Mouse (Mus musculus) heart, postnatal 14 days (tissue): ENCODE data around the gene Entpd7. TPM values are rescaled to one million over a fixed set of nuclear protein-coding genes. Genes with fewer than 3 reads are reported as not detected.

Source experiments
- DNase-seq, 2 experiments: peaks; one replicate each; pipeline ENCODE4 v3.0.0; 2021 to 2022
- intact Hi-C: fragments of 180-260 bp; cut with DNase I; formaldehyde crosslinking; loops from one replicate; pipeline ENCODE4 v1.15.1; 2025
- total RNA-seq, 2 experiments: library from RNA; stranded (reverse); gene quantifications; 2 replicates each; pipeline ENCODE4 v1.2.3; 2021

Entpd7 gene
- total RNA-seq, 2 experiments from 2014 or later, result 4.6 to 4.8 TPM

DNA sequence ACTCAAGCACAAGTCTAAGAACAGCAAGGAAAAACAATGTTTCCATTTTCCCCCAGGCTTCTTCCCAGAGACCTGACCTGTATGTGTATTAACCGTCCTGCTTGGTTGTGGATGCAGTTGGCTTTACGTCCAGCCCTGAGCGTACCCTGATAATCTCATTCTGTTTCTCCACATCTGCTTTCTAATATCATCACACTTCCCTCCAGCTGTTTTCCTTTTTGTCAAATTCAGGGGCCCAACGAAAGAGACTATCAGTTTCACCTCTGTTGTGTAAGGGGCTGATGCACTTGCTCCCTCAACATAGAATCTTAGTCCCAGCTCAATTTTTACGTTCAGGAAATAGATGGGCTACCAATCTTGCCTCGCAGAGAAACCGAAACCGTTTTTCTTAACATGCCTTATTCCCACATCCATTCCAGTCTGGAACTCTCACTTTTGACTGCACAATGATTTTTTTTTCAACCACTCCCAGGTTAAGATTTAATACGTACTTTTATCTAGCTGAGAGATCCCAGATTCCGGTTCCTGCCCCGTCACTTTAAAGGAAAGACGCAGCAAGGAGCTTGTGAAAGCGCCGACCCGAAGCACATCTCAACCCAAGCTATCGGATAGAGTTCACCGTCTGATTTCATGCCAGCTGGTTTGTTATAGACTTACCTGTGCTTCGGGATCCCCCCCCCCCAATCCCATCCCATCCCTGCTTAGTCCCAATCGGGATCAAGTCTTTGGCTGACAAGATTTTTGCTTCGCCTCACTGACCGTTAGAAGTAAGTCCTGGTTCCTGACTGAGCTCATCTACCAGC lies 15.8 kb upstream of the Entpd7 start:
- no peak for DNase-seq
- intact Hi-C loops, result loop anchor here (2.0 kb wide), 1 partner anchor 15 kb away; the partner anchor contains the start of gene Entpd7

DNA sequence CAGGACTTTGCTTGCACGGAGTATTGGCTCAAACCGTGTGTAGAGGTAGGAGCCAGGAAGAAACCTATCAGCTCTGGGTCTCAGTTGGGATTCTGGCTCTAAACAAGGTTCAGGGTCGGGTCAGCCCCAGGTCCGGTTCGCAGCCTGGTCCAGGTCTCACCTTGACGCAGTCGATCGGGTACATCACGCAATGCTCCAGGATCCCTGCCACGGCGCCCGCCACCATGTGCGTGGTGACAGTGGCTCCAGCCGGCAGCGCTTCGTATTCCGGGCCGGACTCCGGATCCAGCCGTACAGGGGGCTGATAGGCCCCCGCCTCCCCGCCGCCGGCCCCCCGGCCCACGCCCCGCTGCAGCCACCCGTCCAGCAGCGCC lies 15.2 kb upstream of the Entpd7 start:
- intact Hi-C loops, result loop anchor here (2.0 kb wide), 1 partner anchor 14 kb away; the partner anchor contains the start of gene Entpd7

DNA sequence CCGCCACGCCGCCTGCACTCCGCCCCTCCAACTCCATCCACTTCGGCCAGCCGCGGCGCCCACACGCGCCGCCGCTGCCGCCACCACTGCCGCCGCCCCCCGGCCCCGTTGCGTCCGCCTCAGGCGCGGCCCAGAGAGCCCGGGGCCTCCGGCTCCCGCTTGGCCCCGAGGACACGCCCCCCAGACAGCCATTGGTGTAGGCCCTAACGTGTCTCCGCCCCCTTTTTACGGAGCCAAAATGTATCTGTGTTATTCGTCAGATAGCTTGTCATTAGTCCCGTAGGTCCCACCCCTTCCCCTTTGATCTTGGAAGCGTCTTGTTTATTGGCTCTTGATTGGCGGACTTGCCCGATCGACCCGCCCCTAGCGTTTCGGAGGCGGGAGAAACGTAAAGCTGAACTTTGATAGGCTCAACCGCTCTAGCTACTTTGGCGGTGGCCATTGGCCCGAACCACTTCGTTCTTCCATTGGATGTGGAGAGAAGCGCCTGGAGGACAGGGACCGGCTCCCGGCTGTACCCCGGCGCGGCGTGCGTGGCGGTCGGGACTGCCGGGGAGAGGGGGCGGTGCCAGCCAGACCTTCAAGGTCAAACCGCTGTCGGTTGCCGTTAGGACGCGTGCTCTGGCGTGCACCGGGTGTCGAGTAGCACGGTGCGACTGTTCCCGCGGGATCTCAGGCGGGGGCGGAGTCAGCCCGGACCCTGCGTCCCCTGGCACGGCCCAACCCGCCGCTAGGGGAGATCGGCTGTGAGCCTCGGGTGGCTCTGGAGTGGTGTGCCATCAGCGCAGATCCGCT lies 14.5 kb upstream of the Entpd7 start, which contains the start of gene Slc25a28:
Gene Slc25a28, minus strand, starts transcription at position 152 of the 795 bp plus-strand sequence.
- intact Hi-C loops, result loop anchor here (2.0 kb wide), 1 partner anchor 14 kb away; the partner anchor contains the start of gene Entpd7
- peak; percentile 94 to 97 for DNase-seq

More for the DNA sequence above, 15.2 kb upstream of the Entpd7 start:
- no peak for DNase-seq

DNA sequence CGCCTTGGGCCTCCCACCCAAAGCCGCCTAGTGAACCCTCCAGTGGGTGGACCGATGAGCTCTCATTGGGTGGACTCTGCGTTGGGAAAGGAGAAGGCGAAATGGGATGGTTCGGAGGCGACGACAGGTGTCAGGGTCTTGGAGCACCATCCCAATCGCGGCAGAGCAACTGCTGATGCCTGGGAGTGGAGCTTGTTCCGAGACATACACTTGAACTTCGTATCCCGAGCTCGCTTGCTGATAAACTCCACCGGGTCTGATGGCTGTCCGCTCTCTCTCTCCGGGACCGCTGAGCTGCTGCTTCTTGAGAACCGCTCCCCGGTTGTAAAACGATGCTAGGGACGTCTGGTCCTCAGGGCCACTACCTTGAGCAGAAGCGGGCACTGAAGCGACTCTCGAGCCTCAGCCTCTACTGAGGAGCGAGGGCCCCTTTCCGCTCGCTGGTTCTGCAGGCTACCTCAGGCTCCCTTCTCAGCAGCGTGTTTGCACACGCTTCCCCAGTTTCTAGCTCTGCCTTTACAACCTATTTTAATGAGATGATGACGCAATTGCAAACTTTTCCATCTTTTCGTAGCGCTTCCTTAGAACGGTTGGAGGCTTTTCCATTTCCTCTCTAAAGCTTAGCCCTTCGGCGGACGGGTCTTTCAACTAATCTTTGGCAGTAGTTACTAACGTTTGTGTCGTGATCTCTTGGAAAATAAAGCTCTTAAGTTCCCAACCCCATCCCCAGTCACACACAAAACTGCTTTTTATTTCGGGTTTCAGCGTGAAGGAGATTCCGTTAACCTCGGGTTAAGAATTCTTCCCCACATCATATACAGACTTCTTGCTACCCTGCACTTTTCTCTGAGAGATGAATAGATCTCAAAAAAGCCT lies 13.7 kb upstream of the Entpd7 start:
- intact Hi-C loops, result loop anchor here (2.0 kb wide), 1 partner anchor 13 kb away; the partner anchor contains the start of gene Entpd7
- DNase-seq, result peak in 1 of 2 experiments; percentile 39

DNA sequence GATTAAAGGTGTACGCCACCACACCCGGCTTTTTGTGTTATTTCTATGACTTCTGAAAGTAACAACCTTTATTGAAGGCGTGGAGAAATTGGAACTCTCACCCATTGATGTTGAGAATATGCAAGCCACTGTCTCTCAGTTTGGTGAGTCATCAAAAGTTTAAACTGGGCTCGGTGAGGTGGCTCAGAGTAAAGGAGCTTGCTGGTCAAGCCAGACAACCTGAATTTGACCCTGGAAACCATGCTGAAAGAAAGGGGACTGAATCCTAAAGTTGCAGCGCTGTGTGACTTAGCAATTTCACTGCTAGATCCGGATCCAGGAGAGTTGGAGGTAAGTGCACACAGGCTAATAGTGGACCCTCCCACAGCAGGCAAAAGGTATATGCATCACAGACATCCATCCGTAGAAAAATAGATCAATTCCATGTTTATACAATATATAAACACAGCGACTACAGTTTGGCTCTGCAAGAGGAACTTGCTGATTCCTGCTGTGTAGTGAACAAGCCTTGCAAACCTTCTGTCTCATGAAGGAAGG lies 10.9 kb upstream of the Entpd7 start:
- intact Hi-C loops, result no loop called here
- DNase-seq, result no peak

DNA sequence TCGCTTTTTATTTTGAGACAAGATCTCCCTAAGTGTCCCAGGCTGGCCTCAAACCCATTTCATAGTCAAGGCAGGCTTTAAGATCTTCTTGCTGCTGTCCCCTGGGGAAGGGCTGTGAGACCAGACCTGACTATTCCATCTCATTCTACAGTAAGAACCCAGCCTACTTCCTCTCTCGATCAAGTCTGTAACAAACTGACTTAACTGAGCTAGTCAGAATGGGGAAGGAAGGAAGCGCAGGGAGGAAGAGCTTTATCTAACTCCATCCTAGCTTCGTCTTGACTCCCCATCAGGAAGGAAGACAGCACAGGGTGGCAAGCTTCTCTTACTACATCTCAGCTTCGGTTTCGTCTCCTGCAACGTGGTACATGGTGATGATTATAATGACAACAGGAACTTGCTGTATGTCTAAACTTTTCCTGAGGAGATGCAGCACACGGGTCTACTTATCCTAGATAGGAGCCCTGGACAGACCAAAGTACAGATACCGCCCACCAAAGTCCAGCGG lies 9.9 kb upstream of the Entpd7 start:
- DNase-seq, result no peak
- intact Hi-C loops, result no loop called here

DNA sequence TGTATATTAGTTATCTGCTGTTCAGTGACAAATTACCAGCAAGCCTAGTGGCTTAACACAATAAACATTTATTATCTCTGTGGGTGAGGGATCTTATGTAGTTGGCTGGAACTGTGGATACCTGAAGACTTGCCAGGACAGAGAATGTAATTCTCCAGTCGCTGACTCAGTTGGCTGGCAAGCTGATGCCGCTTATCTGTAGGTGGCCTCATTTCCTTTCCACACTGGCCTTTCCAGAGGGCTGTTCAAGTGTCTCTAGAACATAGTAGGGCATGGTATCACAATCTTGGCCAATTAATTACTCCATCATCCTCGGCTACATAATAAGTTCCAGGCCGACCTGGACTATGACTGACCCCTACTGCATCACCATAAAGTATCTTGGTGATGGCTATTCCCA lies 7.9 kb upstream of the Entpd7 start:
- intact Hi-C loops, result no loop called here
- no peak for DNase-seq

DNA sequence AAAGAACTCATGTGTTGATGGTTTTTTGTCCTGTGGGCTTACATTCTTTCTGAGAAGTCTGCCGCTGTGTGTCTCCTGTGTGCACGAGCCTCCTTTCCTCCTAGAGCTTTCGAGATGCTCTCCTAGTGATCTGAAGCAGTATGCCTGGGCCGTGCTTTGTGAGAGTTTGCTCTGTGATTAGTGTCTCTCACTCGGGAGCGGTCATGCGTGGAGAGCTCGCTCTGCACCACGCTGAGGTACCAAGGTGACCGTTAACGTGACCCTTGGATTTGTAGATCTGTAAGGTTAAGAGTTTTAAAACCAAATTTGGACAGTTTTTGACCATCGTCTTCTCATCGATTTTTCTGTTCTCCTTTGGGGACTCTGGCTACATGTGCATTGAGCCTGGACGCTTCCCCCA lies 3.3 kb downstream of the Entpd7 start:
- intact Hi-C loops, result loop anchor here (5.0 kb wide), 1 partner anchor 59 kb away; the partner anchor contains the start of genes Cox15 and Cutc
- DNase-seq, result no peak

DNA sequence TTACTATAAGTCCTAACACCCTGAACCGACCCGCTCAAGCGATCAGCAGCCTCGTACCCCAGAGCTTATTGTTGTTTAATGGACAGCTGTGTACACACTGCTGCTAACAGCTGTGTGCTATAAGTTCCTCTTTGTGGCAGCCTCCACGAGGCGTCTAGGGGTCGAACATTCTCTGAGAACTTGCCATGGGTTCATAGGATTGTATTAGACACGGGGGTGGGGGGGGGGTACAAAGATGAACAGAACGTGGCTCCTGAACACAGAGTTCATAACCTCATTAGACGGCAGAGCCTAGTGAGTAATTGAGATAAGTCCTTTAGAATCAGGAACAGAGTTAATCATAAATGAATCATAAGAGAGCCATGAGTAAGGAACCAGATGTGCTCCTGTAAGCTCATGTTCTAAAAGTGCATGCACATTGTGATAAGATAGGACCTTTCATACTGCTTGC lies 6.1 kb downstream of the Entpd7 start:
- intact Hi-C loops, result no loop called here
- DNase-seq, result no peak

DNA sequence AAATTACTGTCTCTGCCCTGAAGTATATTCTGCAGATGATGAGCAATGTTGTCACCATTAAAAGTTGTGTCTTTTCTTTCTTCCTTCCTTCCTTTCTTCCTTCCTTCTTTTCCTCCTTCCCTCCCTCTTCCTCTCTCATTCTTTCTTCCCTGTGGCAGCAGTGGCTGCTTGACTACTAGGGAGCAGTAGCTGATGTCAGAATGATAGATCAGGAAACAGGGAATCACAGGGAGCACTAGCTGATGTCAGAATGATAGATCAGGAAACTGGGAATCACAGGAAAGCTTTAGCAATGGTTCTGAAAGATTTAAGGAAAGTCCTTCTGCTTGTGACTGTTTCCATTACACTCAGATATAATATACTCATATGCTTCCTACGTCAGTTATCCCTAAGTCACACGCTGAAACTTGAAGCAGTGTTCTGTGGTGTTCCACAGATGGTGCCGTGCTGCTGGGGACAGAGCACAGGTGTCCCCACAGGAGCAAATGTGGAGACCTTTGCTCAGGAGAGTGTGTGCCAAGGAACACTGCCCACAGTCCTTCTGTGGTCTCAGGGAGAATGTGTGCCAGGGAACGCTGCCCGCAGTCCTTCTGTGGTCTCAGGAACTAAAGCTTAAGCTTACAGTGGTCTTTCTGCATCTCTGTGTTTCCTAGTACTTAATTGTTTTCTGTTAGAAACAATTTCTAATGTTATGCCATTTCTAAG lies 8.3 kb downstream of the Entpd7 start:
- no peak for DNase-seq
- intact Hi-C loops, result no loop called here

DNA sequence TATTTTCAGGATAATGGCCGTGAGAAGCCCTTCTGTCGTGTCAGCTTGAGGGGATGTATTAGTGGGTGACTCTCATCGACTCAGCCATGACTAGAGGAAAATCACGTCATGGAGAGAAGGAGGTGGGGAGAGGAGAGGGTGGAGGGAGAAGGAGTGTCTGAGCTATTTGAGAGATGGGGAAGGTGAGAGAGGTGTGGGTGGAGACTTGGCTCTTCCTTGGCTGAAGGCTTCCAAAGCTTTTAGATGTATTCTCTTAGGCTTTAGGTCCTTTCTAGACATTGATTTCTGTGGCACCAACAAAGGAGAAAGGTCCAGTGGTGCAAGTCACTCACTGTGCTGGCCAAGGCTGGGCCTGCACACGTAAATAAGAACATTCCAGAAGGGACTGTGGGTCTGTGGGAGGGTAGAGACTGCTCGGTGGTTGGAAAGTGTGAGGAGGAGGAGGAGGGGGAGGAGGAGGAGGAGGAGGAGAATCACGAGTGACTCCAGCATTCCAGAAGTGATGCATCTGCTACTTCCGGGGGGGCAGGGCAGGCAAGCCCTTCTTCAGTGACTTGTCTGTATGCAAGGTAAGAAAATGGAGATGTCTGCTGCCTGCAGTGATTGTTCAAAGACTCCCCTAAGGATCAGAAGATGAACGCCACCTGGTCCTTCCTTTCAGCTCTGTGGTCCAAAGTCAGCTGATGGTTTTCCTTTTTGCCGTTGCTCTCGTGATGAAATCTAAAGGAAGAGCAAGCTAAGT lies 9.7 kb downstream of the Entpd7 start:
- DNase-seq, result no peak
- intact Hi-C loops, result no loop called here

DNA sequence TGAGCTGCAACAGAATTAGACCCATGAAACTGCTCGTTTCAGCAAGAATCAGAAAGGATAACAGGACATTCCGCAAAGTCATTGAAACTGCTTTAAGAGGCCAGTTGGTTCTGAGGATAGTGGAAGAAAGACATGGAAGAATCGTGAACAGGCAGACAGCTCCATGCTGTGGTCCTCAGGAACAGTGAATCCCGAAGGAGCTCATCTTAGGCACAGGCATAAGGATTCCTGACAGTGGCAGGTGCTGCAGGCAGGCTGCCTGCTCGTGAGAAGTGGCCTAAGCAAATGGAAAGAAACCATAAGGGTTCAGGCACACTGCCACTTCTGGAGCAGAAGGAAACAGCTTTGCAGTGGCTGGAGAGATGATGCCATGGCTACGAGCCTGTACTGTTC lies 10.3 kb downstream of the Entpd7 start:
- no peak for DNase-seq
- intact Hi-C loops, result no loop called here

DNA sequence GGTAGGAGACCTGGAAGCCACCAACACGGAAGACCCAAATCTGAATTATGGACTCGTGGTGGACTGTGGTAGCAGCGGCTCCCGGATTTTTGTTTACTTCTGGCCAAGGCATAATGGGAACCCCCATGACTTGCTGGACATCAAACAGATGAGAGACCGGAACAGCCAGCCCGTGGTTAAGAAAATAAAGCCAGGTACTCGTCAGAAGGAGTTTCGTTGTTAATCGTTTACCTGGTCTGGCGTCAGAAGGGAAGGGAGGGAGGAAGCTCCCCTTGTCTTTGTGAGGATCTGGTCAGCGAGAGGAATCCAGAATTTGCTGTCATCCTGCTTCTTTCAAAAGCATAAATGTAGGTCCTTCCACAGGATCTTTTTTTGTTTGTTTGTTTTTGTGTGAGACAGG lies 14.7 kb downstream of the Entpd7 start:
- intact Hi-C loops, result no loop called here
- DNase-seq, result no peak

DNA sequence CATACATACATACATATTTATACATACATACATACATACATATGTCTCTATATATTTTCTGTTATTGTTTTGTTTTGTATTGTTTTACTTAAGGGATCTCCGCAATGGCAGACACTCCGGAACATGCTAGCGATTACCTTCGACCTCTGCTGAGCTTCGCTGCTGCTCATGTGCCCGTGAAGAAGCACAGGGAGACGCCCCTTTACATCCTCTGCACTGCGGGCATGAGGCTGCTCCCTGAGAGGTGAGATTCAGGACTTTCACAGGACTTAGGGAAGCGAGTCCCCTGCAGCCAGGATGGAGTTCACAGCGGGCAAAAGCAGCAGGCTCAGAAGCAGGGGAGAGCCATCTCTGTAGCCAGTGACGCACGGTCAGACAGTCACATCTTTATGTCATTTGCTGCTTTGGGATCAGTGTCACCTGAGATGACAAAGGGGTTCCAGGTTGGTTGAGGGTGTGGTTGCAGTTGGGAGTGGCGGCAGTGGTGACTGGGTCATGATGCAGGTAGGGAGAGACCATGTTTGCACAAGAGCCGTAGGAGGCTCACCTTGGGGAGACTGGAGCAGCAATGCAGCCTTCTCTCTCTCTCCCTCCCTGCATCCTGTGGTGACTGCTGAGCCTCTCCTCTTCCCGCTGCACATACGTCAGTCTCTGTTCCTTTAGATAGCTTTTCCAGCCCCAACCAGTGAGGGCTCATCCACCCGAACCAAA lies 15.5 kb downstream of the Entpd7 start:
- intact Hi-C loops, result no loop called here
- DNase-seq, result no peak

DNA sequence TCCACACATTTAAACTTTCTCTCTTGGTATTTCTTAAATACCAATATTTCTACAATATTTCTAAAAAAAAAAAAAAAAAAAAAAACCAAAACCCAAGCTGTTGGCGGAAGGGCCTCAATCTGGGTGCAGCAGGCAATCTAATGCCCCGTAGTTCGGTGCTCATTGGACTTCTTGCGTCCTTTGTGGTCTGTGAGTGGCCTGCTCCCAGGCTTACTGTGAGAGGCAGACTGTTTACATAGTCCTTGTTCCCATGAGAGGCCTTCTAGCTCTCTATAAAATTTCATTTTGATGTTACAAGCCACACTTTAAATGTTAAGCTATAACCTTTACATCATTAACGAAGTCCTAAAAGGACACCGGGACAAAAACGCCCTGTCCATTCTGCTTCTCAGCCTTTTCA lies 18.7 kb downstream of the Entpd7 start:
- intact Hi-C loops, result no loop called here
- DNase-seq, result no peak

DNA sequence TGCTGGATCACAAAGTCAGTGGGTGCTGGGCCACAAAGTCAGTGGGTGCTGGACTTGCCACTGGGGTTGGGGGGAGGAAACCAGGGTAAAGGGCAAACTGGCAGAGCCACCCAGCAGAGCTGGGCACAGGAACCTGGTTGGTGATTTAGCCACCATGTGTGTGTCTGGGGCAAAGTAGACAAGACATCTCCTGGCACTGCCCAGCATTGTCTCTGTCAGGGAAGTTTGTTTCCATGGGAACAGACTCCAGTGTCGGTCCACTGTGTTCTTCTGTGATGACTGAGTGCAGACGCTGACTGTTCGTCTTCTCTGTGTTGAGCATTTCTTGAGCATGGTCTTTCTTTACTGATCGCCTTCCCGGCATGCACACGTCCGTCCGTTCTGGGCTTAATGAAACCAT lies 19.8 kb downstream of the Entpd7 start:
- intact Hi-C loops, result no loop called here
- no peak for DNase-seq

DNA sequence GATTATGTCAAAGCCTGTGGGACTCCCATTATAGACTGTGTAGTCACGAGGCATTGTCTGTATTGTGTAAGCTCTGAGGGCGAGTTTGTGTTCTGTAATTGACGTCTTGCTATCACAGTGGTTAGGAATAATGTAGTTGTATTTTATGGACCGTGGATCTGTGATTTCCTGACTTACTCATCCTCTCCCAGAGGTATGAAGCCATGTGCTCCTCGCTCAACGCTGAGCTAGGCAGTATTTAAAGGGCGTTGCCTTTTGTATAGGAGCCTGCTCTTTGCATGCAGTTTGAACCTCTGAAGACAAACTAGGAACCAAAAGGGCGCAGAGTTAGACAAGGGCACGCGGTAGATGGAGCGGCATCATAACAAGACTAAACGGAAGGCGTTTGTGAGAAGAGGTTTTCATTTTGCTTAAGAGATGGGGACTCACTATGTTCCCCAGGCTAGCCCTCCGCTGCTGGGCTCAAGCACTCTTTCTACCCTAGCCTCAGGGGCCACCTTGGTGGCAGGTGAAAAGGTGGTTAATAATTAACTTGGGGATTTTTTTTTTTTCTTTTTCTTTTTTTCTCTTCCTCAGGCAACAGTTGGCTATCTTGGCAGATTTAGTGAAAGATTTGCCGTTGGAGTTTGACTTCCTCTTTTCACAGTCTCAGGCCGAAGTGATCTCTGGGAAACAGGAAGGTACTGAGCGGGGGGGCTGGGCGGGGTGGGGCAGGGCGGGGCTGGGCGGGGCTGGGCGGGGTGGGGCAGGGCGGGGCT lies 21.9 kb downstream of the Entpd7 start:
- intact Hi-C loops, result no loop called here
- DNase-seq, result no peak
